Mouse (Mus musculus) MEL-GATA-1-ER (cell line): ENCODE measurements around the gene Amn.

Experiments used
- DNase-seq: peaks from one replicate; pipeline ENCODE4 v3.0.0-alpha.2; 2012; ENCODE audit warnings: low read depth; ENCODE audit errors: extremely low read depth

Amn gene

DNA sequence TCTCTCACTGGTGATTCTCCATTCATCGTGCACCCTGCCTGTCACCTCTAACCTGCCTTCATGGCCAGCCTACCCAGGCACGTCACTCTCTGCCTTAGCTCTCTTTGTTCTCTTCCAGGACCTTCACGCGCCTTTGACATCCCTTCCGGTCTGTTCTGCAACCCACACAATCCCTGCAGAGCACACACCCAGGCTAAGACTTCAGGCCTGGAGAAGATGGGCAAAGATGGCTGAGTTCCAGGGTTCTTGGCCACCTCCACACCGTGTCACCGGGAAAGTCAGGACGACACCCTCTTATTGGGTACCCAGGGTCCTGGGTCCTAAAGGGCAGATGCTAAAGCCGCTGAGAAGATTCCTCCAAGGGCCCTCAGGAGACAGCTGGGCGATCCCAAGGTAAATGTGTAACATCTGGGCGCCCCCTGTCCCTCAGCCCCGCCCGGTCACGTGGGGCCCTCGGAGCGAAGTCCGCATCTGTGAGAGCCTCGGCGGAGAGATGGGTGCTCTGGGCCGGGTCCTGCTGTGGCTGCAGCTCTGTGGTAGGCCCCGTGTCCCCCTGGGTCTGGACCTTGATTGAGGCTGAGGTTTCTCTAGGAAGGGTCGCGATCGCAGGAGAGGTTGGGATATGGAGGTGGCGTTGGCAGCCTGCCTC lies at the start of gene Amn:
Gene Amn (plus strand): TSS at position 467 of the 649 bp plus-strand sequence.
- DNase-seq: no peak

DNA sequence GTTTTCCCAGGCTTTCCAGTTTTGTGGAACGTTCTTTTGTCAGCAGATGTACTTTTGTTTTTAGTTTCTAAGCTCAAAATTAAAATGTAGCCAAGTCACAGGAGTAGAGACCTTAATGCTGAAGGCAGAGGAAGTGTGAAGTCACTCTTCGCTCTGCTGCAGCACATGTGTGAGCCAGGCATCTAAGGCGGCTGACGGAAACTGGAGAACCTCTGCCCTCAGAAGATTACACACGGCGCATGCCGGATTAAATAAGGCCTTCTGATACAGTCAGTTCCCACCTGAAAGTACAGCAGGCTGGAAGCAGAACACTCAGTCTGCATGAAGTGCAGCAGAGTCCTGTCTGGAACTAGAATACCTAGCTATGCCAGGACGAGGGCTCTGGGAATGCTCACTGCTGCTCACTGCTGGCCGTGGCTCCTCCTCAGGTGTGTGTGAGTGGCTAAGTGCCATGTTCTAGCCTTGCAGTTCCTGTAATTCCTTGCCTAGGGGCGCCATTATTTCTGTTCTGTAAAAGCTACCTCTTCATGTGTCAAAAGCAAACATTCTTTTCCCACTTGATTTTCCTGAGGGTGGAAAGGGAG lies 45.6 kb upstream of the Amn start:
- DNase-seq: no peak

DNA sequence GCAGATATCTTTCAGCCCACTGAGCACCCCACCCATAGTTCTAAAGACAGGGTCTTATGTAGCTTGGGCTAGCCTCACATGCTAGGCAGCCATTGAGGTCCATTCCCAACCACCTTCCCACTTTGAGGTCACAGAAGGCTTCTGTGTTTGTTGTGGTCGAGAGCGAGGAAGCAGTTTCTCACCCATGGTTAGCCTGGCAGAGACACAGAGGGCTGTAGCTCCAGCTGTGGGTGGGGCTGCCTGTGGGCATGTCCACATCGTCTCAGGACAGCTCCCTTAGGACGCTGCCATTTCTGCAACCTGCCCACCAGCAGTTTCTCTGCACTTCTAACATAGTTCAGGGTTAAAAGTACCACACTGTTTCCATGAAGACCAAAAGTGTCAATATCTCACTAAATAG lies 43.5 kb upstream of the Amn start:
- DNase-seq: no peak

DNA sequence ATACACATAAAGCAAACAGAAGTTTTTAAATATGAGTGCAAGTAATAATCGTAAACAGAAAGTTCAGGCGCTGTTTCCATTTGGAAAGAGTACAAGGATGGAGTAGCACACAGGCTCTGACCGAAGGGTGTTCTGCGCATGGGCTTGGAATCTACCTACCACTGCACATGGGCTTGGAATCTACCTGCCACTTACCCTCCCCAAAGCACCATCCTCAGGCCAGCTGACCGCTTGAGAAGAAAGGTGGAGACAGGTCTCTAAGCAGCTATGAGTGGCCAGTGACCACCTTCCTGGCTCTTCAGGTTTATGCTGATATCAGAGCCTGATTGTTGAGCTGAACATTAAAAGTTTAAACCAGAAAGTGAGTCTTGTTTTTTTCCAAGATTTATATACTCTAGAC lies 42.4 kb upstream of the Amn start:
- DNase-seq: no peak

DNA sequence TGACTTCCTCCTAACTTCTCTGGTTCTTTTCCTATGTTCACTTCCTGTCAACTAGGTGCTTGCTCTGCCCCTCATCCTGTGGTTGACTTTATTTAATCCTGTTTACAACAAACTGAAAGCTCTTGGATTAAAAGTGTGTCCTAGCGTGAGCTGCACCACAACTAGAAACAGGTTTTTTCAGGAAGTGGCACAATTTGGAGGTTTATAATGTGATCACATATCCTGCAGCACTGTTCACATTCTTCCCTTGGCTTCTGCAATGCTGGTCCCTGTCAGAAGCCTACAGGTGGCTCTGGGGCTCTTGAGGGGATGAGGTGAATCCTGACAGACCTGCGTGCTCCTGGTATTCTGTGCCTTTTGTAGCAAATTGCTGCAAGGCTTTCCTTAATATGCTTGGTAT lies 40.1 kb upstream of the Amn start:
- no peak for DNase-seq

DNA sequence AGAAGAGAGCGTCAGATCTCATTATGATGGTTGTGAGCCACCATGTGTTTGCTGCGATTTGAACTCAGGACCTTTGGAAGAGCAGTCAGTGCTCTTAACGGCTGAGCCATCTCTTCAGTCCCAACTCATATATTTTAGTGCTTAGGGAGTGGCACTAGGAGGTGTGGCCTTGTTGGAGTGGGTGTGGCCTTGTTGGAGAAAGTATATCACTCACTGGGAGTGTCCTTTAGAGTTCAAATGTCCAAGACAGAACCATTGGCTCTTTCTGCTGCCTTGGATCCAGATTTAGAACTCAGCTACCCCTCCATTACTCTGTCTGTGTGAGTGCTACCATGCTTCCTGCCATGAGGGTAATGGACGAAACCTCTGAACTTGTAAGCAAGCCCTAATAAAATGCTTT lies 37.1 kb upstream of the Amn start:
- DNase-seq: no peak

DNA sequence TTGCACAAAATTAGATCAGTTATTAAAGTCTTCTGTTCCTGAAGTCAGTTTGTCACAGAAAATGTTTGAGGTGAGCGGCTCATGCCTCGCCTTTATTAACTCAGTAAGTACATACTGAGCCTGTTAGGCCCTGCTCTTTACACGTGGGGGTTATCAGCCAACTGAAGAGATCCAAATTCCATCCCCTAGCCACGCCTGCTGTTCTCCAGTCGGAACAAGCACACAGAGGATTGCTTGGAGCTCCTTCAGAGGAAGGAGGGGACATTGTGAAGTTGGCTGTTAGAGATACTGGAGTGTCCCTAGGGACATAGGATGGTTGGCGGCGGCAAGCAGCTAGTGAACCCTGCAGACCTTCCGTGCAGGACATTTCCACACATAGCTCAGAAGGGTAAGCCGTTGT lies 36.5 kb upstream of the Amn start:
- DNase-seq: no peak

DNA sequence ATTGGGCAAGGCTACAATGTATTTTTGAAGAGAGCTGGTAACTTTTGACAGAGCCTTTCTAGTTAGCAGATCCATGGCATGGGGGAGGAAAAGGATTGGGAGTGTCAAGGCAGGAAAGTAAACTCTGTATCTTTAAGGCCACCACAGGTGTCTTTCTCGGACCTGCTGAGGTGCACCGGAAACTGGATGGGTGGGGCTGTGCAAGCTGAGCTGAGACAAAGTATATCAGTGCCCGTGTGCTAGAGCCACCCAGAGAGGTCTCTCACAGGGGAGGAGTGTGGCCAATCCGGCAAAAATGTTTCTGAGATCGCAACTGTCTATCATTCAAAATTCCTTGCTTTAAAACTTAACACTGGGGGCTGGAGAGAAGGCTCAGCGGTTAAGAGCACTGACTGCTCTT lies 35.3 kb upstream of the Amn start:
- no peak for DNase-seq

DNA sequence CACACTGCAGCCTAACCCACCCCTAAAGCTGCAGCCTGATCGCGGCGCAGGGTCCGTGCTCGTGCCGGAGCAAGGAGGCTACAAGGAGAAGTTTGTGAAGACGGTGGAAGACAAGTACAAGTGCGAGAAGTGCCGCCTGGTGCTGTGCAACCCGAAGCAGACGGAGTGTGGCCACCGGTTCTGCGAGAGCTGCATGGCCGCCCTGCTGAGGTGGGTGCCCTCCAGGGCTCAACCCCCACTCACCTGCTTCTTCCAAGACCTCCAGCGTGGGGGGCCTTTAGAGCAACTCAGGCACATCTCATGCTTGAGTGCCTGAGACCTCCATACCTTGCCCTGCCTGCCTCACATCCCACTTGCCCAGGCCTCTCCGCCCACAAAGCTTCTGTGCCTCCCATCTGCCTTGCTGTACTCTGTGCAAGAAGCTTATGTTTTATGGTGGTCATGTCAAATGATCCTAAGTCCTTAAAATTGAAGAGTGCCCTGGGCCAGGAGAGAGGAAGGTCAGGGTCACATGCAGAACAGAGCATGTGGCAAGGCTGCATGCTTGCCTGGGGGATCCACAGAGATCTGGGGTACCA lies 33.2 kb upstream of the Amn start:
- DNase-seq: no peak

DNA sequence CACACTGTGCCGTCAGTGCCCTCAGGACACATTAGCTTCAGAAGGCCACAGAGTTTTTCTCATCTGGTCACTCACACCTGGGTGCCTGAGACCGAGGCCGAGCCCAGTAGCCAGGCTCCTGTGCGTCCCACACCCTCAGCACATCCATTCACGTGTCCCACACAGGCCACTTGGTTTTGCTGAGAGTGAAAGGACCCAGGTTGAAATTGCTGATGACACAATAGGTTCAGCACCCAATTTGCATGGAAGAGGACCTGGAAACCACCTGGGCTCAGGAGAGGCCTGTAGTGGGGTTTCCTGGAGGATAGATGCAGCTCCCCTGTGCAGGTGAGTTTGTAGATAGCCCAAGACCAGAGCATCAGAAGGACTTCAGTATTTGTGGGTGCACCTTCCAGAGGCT lies 32.5 kb upstream of the Amn start:
- DNase-seq: no peak

DNA sequence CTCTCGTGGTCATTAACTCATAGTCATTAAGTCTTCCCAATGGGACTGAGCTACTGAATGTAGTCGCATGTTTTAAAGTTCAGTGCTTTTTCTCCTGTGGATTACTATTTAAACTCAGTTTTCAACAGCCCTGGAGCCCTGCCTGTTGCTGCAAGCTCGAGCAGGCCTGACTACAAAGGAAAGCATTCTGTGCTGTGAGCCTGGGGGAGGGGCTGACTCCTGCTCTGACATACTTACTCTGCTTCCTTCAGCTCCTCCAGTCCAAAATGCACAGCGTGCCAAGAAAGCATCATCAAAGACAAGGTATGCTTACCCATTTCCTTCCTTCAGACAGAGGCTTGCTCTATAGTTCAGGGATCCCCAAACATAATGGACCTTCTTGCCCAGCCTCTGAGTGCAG lies 32.1 kb upstream of the Amn start:
- no peak for DNase-seq

DNA sequence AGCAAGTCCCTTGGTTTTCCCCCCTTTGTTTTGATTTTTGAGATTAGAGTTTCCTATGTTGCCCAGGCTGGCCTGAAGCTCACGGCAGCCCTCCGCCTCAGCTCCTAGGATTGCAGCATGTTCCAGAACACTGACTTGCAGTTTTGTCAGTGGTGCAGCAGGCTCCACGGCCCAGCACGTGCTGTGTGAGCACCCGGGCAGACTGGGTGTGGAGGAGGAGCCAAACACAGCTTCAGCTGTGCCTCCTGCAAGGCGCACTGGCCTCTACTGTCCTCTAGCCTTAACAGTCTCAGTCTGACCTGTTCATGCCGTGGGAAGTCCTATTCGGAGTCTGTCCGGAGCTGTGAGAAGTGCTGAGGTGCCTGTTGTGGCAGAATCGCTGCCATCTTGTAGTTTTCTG lies 31.0 kb upstream of the Amn start:
- DNase-seq: no peak

DNA sequence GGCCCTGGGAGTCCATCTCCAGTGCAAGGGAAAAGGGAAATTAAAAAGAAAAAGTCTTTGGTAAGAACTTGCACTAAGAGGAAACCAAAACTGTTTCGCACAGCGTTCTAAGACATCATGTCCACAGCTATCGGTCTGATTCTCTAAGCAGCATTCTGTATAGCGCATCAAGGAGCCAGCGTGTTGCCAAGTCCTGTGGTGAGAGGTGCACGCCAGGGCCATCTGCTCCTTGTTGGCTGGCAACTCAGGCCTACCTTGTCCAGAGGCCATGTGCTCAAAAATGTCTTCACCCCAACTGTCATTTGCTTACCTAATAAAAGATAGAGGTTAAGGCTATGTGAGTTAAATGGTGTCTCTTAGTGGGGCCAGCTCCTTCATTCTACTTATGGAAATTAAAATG lies 29.0 kb upstream of the Amn start:
- no peak for DNase-seq

DNA sequence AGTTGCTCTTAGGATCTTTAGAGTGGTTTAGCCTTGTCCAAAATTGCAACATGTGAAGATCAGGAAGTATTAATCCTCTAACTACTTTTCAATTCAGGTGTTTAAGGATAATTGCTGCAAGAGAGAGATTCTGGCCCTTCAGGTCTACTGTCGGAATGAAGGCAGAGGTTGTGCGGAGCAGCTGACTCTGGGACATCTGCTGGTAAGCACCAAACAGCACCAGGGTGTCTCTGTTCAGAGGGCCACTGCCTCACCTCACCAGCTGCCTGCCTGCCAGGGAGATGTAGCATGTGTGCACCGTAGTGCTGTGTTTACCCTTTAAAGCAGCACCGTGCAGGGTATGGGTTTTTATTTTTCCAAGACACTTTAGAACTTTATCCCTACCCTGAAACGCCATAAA lies 28.5 kb upstream of the Amn start:
- no peak for DNase-seq

DNA sequence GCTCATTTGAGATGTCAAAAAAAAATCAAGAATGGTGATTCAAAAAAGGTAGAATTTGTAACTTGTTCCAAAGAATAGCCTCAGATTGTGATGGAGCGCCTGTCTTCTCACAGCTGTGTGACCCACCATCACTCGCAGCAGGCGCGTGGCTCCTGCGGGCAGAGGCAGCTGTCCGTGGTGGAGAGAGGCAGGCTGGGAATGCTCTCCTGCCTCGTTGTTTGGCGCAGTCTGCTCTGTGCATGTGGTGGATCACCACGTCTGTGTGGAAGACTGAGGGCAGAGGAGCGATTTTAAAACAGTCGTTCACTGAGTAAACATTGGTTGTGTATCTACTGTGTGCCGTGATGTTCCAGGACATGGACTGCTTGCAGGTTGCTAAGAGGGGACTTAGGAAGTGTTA lies 27.2 kb upstream of the Amn start:
- no peak for DNase-seq

DNA sequence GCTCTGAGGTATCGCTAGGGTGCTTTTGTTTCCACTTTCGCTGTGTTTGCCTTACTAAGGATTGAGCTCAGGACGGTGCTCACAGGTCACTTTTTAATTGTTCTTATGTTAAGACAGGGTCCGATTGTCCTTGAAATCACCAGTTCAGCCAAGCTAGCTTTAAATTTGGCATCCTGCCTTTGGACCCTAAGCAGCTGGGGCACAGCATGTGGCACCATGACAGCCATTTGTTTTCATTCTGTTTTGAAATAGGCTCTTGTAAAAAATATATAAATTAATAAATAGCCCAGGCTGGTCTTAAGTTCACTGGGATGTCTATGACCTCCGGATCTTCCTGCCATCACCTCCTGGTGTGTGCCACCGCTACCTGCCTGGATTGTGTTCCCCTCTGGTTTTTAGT lies 25.8 kb upstream of the Amn start:
- no peak for DNase-seq

DNA sequence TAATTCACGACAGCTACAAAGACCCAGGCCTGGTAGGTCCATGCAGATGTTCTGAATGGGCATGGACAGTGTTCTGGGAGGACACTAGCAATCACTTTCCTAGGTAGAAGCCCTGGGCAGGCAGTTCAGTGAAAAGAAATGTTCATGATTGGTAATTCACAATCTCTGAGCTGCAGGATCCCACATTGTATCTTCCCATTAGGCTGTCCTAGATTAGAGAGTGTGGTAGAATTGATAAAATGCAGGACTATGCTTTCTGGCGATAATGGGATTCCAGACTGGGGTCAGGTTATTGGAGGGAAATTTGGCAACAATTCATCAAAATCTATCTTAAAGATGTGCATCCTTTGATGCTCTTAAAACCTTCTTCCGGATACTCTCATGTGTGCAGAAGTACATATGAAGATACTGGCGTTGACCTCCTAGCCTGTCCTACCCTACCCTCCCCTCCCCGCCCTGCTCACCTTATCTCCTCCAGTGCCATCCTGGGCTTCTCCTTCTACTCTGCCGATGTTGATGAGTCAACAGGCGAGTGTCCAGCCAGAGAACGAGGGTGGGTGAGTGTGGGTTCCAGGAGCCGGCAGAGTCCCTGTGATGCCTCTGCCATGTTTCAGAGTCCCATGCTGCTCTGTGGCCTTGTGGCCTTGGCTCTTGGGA lies 24.0 kb upstream of the Amn start:
- DNase-seq: no peak

DNA sequence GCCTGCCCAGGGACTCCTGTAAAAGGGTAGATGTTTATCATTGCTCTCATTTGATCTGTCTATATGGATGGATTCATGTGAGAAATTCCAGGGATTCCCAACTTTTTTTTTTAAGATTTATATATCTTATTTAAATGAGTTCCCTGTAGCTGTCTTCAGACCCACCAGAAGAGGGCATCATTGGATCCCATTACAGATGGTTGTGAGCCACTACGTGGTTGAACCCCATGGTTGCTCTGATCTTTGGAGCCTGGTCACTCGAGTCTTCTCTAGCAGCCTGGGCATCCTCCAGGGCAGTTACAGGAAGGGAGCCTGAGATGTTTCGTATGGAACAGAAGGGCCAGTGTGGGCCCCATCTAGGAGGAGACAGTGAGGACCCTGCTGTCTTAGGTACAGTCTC lies 21.8 kb upstream of the Amn start:
- no peak for DNase-seq

DNA sequence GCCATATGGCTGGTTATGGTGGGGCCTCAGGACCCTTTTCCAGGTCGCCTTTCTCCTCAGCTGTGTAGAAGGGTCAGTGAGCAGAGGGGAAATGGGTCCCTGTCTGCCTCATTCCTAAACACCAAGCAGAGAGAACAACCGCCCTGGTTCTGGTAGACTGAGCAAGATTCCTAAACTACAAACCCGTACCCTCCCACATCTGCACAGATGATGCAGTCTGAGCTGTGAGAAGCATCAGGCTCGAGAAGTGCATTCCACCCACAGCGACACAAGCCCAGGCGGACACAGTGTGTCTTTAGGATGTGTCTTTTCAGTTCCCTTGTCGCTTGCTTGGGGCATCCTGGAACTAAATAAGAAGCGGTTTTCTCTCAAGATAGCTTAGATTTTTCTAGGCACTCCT lies 20.8 kb upstream of the Amn start:
- DNase-seq: no peak

DNA sequence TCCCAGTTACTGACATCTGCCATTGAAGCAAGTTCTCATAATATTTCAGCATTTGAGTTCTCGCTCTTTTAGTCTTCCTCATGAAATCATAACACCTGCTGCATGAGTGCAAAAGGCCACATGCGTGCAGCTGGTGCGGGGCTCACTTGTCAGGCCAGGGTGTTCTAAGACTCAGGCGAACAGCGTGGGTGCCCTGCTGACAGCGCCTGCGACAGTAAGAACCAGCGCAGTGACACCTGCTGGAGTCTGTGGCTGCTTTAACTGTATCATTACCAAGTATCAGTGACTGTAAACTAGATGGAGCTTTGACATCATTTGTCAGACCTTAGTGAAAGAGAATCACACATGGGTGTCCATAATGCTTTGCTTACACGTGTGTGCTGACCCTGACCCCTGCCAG lies 19.7 kb upstream of the Amn start:
- no peak for DNase-seq

DNA sequence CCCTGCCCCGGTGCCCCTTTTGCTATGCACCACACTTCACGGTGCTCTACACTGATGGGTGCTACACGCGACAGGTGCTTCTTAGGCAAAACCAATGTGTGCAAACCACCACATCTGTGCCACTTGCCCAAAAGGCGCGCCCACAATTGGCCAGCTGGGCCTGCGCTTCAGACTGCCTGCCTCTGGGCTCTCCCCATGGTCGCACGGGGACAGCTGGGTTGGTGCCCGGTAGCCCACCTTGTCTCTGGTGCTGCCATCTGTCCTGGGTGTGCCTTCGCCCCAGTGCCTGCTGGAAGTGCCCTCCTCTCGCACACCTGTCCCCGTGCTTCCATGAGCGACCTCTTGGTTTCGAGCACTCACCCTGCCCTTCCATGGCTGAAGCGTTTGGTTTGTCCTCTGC lies 7.2 kb upstream of the Amn start:
- DNase-seq: no peak

DNA sequence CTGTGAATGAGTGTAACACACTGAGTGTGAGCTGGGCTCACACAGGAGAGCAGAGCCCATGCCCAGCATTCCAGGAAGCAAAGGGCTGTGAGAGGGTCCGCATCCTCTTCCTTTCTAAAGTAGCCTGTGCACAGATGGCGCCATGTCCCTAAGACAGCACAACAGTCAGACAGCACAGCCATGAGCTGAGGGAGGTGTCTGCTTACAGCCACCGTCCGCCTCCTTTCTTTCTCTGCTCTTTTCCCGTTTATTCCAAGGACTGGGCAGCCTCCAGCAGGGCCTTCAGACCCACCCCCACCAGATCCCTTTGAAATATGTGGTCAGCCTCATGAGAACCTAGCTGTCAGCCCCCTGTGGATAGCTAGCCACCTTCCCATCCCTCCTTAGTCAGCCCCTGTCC lies 5.7 kb upstream of the Amn start:
- no peak for DNase-seq

DNA sequence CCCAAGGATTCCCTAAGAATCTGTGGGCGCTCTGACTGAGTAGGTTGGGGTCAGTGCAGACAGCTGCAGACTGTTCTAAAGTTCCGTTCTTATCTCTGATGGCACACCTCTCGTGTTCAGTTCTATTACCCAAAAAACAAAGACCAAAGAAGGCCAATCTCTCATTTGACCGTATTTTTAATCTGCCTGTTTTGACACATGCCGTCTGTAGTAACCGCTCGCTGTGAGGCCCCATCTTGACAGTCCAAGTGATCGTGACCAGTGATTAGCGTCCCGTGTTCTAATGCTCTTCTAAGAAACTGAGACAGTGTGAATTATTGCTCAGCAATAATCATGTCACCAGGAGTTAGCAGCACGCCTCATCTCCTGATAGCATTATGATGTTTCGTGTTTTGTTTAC lies 4.3 kb upstream of the Amn start:
- no peak for DNase-seq
